Mouse (Mus musculus): ENCODE results near the gene Mab21l1. TPM values are rescaled to one million over a fixed set of nuclear protein-coding genes. Genes with fewer than 3 reads are reported as not detected.

Mab21l1 gene
- 70.0 and 78.4 TPM in 2 replicates for polyA plus RNA-seq (2016; fragmentation: Nextera tagmentation; extraction: Ambion mirVana)

DNA sequence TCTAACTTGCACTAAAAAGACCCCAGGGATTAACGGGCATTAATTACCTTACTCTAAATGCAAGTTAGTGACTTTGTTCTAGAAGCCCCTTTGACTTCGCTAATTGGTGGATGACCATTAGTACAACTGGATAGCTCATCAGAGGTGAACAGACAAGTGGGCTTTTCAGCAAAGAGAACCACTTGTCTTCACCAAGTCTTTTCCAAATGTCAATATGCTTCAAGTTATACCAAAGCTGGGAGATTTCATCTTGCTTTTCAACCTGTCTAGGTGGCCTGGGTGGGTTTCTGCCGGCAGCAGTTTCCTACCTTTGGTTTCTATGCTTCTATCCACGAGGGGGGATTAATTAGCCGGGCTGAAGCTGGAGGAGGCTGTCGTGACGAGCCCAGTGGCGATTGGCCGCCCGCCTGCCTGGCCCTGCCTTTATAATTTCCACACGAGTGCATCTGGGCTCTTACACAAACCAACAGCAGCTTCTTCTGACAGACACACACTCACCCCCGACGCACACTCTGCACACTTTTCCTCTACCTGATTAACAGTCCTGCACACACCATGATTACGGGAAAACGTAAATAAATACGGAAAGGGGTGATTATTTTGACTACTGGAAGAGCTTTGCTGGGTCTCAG lies at the start of gene Mab21l1:
Gene Mab21l1, plus strand, starts transcription at position 455 of the 632 bp plus-strand sequence.
- Histone ChIP-seq H3K27me3 (peaks cover 7% of the 10 kb centered on the region; the same call in 1 of the 2 replicates), H3K4me1 (peaks cover 17% of the 10 kb centered on the region; the same call in 1 of the 2 replicates)
- WGBS, result 2% methylated on average over 16 of the region's 16 CpGs

DNA sequence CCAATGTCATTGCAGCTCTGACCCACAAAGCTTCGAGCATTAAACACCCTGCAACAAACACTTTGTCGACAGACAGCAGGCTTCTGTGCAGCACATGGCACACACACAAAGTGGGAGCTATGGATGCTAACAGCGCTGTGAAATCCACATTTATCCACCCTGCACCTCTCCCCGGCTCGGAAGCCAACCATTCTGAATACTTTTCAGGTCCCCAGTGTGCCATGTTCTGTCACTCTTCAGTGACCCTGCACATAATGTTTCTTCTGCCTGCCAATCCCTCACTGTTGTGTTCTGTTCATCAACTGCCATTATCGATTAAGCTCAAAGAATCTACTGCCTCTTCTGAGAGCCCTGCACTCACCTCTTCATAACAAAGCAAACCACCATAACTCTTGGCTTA lies 48.6 kb upstream of the Mab21l1 start:
- Histone ChIP-seq H3K27ac (no peak overlapping the region), H3K27me3 (no peaks in the 10 kb centered on the region), H3K9me3 (no peaks in the 10 kb centered on the region), H3K4me3 (no peak overlapping the region), H3K9ac (no peak overlapping the region), H3K4me1 (no peaks in the 10 kb centered on the region; the same call in 1 of the 2 replicates), H3K4me2 (replicated peaks) (no peak overlapping the region), H3K36me3 (no peaks in the 10 kb centered on the region)
- no peak for ATAC-seq (ENCODE audit: insufficient number of reproducible peaks, insufficient read depth, low FRiP score, low TSS enrichment)
- 76% methylated on average over 6 of the region's 6 CpGs for WGBS

More for the DNA sequence above, at the start of gene Mab21l1:
- Histone ChIP-seq H3K4me2 (replicated peaks) (peak within 1 kb of the TSS; percentile 78), H3K27ac (peak within 1 kb of the TSS; percentile 92), H3K9me3 (no peaks in the 10 kb centered on the region), H3K9ac (peak within 1 kb of the TSS; percentile 89), H3K4me3 (peak within 1 kb of the TSS; percentile 58), H3K36me3 (no peaks in the 10 kb centered on the region)
- peak; percentile 58; the same call in 1 of the 2 replicates for ATAC-seq (ENCODE audit: insufficient number of reproducible peaks, insufficient read depth, low FRiP score, low TSS enrichment)

DNA sequence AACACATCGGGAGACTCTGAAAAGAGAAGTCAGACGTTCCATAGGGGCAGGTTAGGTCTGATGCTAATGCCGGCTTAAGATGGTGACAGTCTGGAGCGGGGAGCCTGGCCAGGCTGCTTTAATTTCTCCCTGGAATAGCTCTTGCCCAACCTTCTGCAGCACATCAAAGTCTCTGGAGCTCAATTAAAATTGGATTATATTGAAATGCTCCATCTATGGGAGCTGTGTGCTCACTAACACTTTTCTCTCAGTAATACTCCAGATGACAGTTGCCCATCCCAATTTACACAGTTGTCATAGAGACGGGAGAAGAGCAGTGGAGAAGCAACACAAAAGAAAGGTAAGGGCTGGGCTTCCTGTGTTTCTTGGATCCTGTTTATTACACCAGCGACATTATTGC lies 40.9 kb upstream of the Mab21l1 start:
- Histone ChIP-seq H3K9ac (no peak overlapping the region), H3K4me1 (no peaks in the 10 kb centered on the region), H3K9me3 (no peaks in the 10 kb centered on the region), H3K36me3 (no peaks in the 10 kb centered on the region), H3K27me3 (no peaks in the 10 kb centered on the region), H3K27ac (no peak overlapping the region), H3K4me2 (replicated peaks) (no peak overlapping the region), H3K4me3 (no peak overlapping the region)
- no peak for ATAC-seq (ENCODE audit: insufficient number of reproducible peaks, insufficient read depth, low FRiP score, low TSS enrichment)
- WGBS, result 58% methylated on average over 6 of the region's 6 CpGs

DNA sequence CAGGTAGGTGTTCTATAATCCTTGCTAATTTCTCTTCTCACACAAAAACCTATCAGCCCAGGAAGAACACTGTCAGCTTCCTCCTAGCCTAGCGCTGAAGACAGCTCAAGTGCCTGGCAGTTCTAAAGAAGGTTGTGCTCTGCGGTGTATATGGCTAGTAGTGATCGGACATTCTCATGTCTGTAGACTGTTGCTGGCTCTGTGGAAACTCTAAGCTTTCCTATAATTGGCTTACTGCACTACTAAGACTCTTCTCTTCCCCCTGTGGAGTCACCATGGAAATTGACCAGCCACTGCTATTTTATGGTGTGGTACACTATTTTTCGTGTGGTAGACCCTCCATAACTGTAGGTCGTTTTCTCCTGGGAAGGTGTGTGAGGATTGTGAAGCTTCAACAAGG lies 40.1 kb upstream of the Mab21l1 start:
- Histone ChIP-seq H3K27ac (no peak overlapping the region), H3K9ac (no peak overlapping the region), H3K36me3 (no peaks in the 10 kb centered on the region), H3K4me1 (no peaks in the 10 kb centered on the region), H3K4me2 (replicated peaks) (no peak overlapping the region), H3K9me3 (no peaks in the 10 kb centered on the region), H3K27me3 (no peaks in the 10 kb centered on the region), H3K4me3 (no peak overlapping the region)
- WGBS, result 84% methylated on average over 5 of the region's 5 CpGs
- ATAC-seq (ENCODE audit: insufficient number of reproducible peaks, insufficient read depth, low FRiP score, low TSS enrichment), result no peak

DNA sequence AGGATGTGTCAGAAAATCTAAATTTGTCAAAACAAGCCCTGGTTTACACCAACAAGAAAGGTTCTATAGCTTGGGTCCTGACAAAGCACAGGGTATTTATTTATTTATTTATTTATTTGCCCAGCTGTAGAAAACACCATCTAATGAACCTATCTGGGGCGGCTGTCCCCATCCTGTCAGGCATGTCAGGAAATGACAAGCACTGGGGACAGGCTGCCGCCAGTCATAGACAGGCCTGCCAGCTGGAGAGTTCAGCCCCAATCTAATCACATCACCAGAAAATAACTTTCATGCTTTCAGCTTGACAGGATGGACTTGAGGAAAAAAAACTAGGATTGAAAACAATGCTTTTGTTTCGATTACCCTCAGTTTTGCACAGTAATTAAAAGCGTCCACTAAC lies 39.7 kb upstream of the Mab21l1 start:
- no peaks in the 10 kb centered on the region for H3K27me3 ChIP-seq
- 73% methylated on average over 4 of the region's 4 CpGs for WGBS
- no peak overlapping the region for H3K4me2 ChIP-seq (replicated peaks)
- H3K27ac ChIP-seq, result no peak overlapping the region
- no peaks in the 10 kb centered on the region for H3K4me1 ChIP-seq
- H3K9ac ChIP-seq, result no peak overlapping the region
- H3K4me3 ChIP-seq, result no peak overlapping the region
- H3K36me3 ChIP-seq, result no peaks in the 10 kb centered on the region
- H3K9me3 ChIP-seq, result no peaks in the 10 kb centered on the region
- ATAC-seq (ENCODE audit: insufficient number of reproducible peaks, insufficient read depth, low FRiP score, low TSS enrichment), result no peak

DNA sequence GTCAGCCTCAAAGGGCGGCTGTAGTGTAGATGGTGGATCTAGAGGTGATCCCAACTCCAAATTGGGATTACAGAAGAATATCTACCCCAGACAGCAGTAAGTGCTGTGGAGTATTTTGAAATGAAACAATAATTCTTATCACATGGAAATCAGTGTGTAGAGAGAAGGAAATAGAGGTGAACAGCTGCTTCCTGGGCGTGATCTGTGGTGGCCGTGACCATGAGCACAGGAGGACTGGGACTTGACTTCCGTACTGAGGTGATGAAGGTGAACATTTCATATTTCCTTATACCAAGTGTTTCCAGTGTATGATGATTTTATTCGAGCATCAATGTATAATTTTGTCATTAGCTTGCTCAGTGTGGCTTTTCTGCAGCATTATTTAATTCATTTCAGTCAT lies 38.4 kb upstream of the Mab21l1 start:
- Histone ChIP-seq H3K27me3 (no peaks in the 10 kb centered on the region), H3K4me2 (replicated peaks) (no peak overlapping the region), H3K4me1 (no peaks in the 10 kb centered on the region), H3K36me3 (no peaks in the 10 kb centered on the region), H3K27ac (no peak overlapping the region), H3K9ac (no peak overlapping the region), H3K9me3 (no peaks in the 10 kb centered on the region), H3K4me3 (no peak overlapping the region)
- ATAC-seq (ENCODE audit: insufficient number of reproducible peaks, insufficient read depth, low FRiP score, low TSS enrichment), result no peak
- 62% methylated on average over 5 of the region's 5 CpGs for WGBS

DNA sequence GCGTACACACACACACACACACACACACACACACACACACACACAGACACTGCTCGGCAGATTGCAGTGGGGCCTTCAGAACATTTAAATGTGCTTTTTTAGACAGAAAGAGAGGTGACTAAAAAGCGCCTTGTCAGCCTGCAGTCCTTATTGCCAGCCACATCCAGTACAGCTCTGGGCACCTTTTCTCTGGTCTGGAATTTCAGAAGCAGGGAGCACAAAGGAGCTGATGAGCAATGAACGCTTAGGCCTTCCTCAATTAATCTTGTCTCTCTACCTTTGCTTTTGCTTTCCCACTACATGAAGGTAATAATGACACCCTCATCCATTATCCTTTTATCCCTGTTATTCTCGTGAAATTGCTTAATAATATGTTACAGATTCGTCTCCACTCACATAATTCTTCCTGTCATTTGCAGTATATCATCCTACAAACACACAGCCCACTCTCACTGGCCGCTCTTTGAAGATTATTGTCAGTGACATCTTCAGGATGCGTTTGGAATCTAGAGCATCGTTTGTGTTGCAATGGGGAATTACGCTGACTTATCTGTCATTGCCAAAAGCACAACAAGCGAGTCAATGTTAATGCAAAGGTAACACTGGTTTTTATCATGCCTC lies 31.8 kb upstream of the Mab21l1 start:
- H3K36me3 ChIP-seq, result no peaks in the 10 kb centered on the region
- no peak overlapping the region for H3K27ac ChIP-seq
- 48% methylated on average over 11 of the region's 11 CpGs for WGBS
- no peak for ATAC-seq (ENCODE audit: insufficient number of reproducible peaks, insufficient read depth, low FRiP score, low TSS enrichment)
- H3K27me3 ChIP-seq, result no peaks in the 10 kb centered on the region
- no peak overlapping the region for H3K4me3 ChIP-seq
- no peak overlapping the region for H3K9ac ChIP-seq
- peaks cover 6% of the 10 kb centered on the region for H3K4me1 ChIP-seq
- no peak overlapping the region for H3K4me2 ChIP-seq (replicated peaks)
- no peaks in the 10 kb centered on the region for H3K9me3 ChIP-seq

DNA sequence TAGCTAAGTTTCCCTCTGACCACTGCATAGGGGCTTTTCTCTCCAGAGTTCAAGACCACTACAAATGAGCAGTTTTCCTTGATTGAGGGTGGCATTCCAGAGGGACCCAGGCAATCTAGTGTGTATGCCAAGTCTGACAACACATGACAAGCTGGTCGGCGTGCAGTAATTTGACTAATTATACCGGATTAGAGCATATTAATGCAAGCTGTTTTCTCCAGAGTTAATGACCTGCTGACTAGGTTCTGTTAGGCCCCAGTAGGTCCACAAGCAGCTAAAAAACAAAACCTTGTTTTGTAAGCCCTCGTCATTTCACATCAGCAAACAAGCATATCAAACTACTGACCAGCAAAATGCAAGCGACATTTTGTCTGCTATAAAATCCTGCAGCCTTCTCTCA lies 30.9 kb upstream of the Mab21l1 start:
- ATAC-seq (ENCODE audit: insufficient number of reproducible peaks, insufficient read depth, low FRiP score, low TSS enrichment), result peak; percentile 23; the same call in 1 of the 2 replicates
- peak overlapping the region; percentile 57; the same call in 1 of the 2 replicates for H3K27ac ChIP-seq
- no peaks in the 10 kb centered on the region for H3K27me3 ChIP-seq
- H3K4me3 ChIP-seq, result no peak overlapping the region
- no peaks in the 10 kb centered on the region for H3K36me3 ChIP-seq
- peaks cover 14% of the 10 kb centered on the region for H3K4me1 ChIP-seq
- 31% methylated on average over 5 of the region's 5 CpGs for WGBS
- no peaks in the 10 kb centered on the region for H3K9me3 ChIP-seq
- no peak overlapping the region for H3K4me2 ChIP-seq (replicated peaks)
- H3K9ac ChIP-seq, result no peak overlapping the region

DNA sequence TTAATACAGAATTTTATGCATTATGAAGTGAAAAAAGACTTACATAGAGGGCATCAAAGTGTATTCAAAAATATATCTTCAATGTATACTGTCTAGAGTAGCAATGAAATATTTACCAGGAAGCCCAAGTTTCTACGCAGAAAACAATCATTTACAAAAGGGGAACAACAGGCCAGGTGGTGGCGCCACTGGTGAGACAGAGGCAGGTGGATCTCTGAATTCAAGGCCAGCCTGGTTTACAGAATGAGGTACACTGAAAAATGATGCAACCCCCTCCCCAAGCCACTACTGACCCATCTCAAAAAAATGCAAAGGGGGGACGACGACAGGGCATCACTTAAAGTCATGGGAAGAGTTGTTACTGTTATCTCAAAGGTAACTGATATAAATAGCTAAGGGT lies 29.8 kb upstream of the Mab21l1 start:
- Histone ChIP-seq H3K4me2 (replicated peaks) (no peak overlapping the region), H3K9me3 (no peaks in the 10 kb centered on the region), H3K4me1 (peaks cover 19% of the 10 kb centered on the region), H3K9ac (no peak overlapping the region), H3K27me3 (no peaks in the 10 kb centered on the region), H3K27ac (no peak overlapping the region), H3K4me3 (no peak overlapping the region), H3K36me3 (no peaks in the 10 kb centered on the region)
- ATAC-seq (ENCODE audit: insufficient number of reproducible peaks, insufficient read depth, low FRiP score, low TSS enrichment), result no peak
- WGBS, result 83% methylated on average over 4 of the region's 4 CpGs

DNA sequence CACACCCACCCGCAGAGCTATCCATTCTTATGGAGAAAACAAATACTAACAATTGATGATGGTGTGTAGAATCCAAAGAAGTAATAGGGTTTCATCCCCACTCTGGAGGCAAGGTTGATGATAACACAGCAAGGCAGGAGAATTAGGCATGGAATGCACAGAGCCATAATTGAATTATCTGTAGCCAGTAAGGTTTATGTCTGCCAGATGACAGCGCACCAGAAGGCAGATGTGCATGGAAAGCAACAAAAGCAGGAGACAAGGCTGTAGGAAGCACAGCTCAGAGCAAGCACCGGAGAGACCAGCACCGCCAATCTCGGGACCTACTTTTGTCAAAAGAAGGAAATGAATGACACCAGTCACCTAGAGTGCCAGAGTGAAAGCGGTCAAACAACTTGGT lies 28.4 kb upstream of the Mab21l1 start:
- no peak for ATAC-seq (ENCODE audit: insufficient number of reproducible peaks, insufficient read depth, low FRiP score, low TSS enrichment)
- Histone ChIP-seq H3K27me3 (no peaks in the 10 kb centered on the region), H3K4me3 (no peak overlapping the region), H3K4me1 (peaks cover 25% of the 10 kb centered on the region), H3K36me3 (no peaks in the 10 kb centered on the region), H3K4me2 (replicated peaks) (no peak overlapping the region), H3K9me3 (no peaks in the 10 kb centered on the region), H3K27ac (no peak overlapping the region), H3K9ac (no peak overlapping the region)
- 82% methylated on average over 6 of the region's 6 CpGs for WGBS

DNA sequence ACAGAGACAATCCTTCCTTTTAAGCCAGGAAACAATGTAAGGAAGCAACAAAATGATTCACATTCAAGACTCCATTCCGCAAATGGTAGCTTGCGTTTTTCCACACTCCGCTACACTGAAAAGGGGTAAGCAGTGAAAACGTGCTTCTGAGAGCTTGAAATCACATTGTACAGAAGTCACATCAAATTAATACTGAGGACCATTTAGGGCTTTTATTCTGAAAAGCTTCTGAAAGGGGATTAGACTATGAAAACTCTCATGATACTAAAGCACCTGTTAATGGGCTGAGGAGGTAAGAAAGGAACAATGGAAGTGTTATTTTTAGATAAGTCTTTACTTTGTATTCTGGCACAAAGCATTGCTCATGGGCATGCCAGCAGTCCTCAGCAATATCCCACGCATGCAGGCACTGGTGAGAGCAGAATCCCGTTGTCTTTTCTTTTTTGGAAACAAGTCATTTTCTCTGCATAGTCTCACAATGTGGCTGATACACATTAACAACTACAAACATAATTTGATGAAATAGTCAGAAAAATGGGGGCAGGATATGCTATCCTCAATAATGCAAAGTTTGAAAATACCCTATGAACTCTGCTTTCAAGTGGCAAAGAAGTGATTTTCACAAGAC lies 27.2 kb upstream of the Mab21l1 start:
- Histone ChIP-seq H3K9me3 (no peaks in the 10 kb centered on the region), H3K4me3 (no peak overlapping the region), H3K36me3 (no peaks in the 10 kb centered on the region), H3K4me1 (peaks cover 25% of the 10 kb centered on the region), H3K9ac (no peak overlapping the region), H3K27me3 (no peaks in the 10 kb centered on the region), H3K4me2 (replicated peaks) (no peak overlapping the region), H3K27ac (no peak overlapping the region)
- WGBS, result 70% methylated on average over 6 of the region's 6 CpGs
- ATAC-seq (ENCODE audit: insufficient number of reproducible peaks, insufficient read depth, low FRiP score, low TSS enrichment), result no peak
